29 mouse cellular contexts compared by ENCODE assay signal in genomic region chr4:89286566-89286965, GRCm38 (mm10). TPM values are rescaled to one million over a fixed set of nuclear protein-coding genes. Genes with fewer than 3 reads are reported as not detected.
A peak's percentile ranks its signal among the peaks of the same experiment; 100 is the strongest.
DNase-seq lines count a peak whose midpoint lies in the region; ATAC-seq lines count a peak whose summit lies in the region.
"Had no signal": no experiment of that assay in that cellular context is flagged by ENCODE, and none has a peak within 500 bp of the region (broad histone marks: within the 10 kb centered on the region; RNA-seq: fewer than 3 reads in every experiment).

No protein-coding gene starts in this region.

- peak; percentile 29 to 68 for DNase-seq in adrenal gland, adult (ENCODE audit: inconsistent age in 2 of 2, low spot score in 1 of 2)
- no peak for DNase-seq in adrenal gland, postnatal 14 days
- DNase-seq in neural tube, embryonic 10.5 days (ENCODE audit: extremely low spot score, low spot score) = peak; percentile 13
- peak; percentile 74 for DNase-seq in adipocyte (ENCODE audit: low spot score)
- DNase-seq in testis, postnatal 14 days (ENCODE audit: low spot score) = no peak
- DNase-seq: adrenal gland, adult 8-10 months; adrenal gland, postnatal 36 days; cerebellum, adult 18-20 months; cerebellum, adult 9-11 months; cerebellum, postnatal 25 days; gastrocnemius, postnatal 25 days; heart, adult 18-20 months; heart, postnatal 10 days; heart, postnatal 36 days had no signal

- no peak overlapping the region for H3K4me2 ChIP-seq in neural tube, embryonic 15.5 days
- H3K4me2 ChIP-seq: embryonic facial prominence, embryonic 12.5 days; embryonic facial prominence, embryonic 15.5 days; forebrain, embryonic 12.5 days; forebrain, embryonic 15.5 days; heart, embryonic 12.5 days; heart, embryonic 15.5 days; hindbrain, embryonic 14.5 days had no signal

- no peak overlapping the region for H3K27ac ChIP-seq in neural tube, embryonic 15.5 days (replicated peaks)
- H3K27ac ChIP-seq: embryonic facial prominence, embryonic 12.5 days; embryonic facial prominence, embryonic 15.5 days; forebrain, embryonic 12.5 days; forebrain, embryonic 15.5 days; heart, embryonic 15.5 days; hindbrain, embryonic 14.5 days had no signal

- H3K9me3 ChIP-seq in neural tube, embryonic 15.5 days (replicated peaks) = no peaks in the 10 kb centered on the region
- H3K9me3 ChIP-seq: embryonic facial prominence, embryonic 12.5 days; embryonic facial prominence, embryonic 15.5 days; forebrain, embryonic 12.5 days; forebrain, embryonic 15.5 days; heart, embryonic 12.5 days; heart, embryonic 15.5 days had no signal

- no peaks in the 10 kb centered on the region for H3K36me3 ChIP-seq in neural tube, embryonic 15.5 days
- H3K36me3 ChIP-seq: embryonic facial prominence, embryonic 12.5 days; embryonic facial prominence, embryonic 15.5 days; forebrain, embryonic 12.5 days; forebrain, embryonic 15.5 days; heart, embryonic 12.5 days; heart, embryonic 15.5 days had no signal

- no peak for ATAC-seq in neural tube, embryonic 15.5 days (ENCODE audit: low FRiP score)
- ATAC-seq: forebrain, embryonic 15.5 days; intestine, postnatal 0 days; Patski had no signal

- H3K9ac ChIP-seq in neural tube, embryonic 15.5 days (replicated peaks) = no peak overlapping the region
- H3K9ac ChIP-seq: embryonic facial prominence, embryonic 12.5 days; embryonic facial prominence, embryonic 15.5 days; forebrain, embryonic 12.5 days; forebrain, embryonic 15.5 days; heart, embryonic 12.5 days; heart, embryonic 15.5 days; hindbrain, embryonic 14.5 days had no signal

- H3K4me1 ChIP-seq in neural tube, embryonic 15.5 days = no peaks in the 10 kb centered on the region

- H3K27me3 ChIP-seq in neural tube, embryonic 15.5 days (replicated peaks) = peaks cover 84% of the 10 kb centered on the region
- H3K27me3 ChIP-seq: Patski had no signal

- H3K4me3 ChIP-seq in neural tube, embryonic 15.5 days (replicated peaks) = no peak overlapping the region
- H3K4me3 ChIP-seq: embryonic facial prominence, embryonic 12.5 days; embryonic facial prominence, embryonic 15.5 days; forebrain, embryonic 12.5 days; forebrain, embryonic 15.5 days; heart, embryonic 12.5 days; heart, embryonic 15.5 days had no signal

- WGBS in neural tube, embryonic 15.5 days = 0% methylated on average over 1 of the region's 1 CpGs

RNA-seq across cellular contexts. Expression of gene Cdkn2a, which starts 7.9 kb away (rescaled TPM):
- total RNA-seq in adrenal gland, postnatal 14 days (2021) = 2.1 and 2.2 TPM in 2 replicates
- not detected in 2 replicates for polyA plus RNA-seq in neural tube, embryonic 15.5 days (2015; fragmentation: Nextera tagmentation; extraction: Ambion mirVana)
- total RNA-seq: common myeloid progenitor, adult 5-6 weeks; gastrocnemius, postnatal 25 days; heart, postnatal 36 days had no signal
- polyA plus RNA-seq: C2C12; CD4-positive, CD25-positive, alpha-beta regulatory T cell, adult 4 months; embryonic facial prominence, embryonic 12.5 days; embryonic facial prominence, embryonic 15.5 days; forebrain, embryonic 12.5 days; forebrain, embryonic 15.5 days; heart, embryonic 12.5 days; heart, embryonic 15.5 days; hindbrain, embryonic 11.5 days; hindbrain, embryonic 14.5 days; intestine, embryonic 14.5 days; intestine, postnatal 0 days had no signal

RNA-seq across cellular contexts. Expression of gene Cdkn2b, which starts 24.3 kb away (rescaled TPM):
- 3.0 and 3.8 TPM in 2 replicates for total RNA-seq in adrenal gland, postnatal 14 days (2021)
- 0.93 and 2.3 TPM in 2 replicates for polyA plus RNA-seq in neural tube, embryonic 15.5 days (2015; fragmentation: Nextera tagmentation; extraction: Ambion mirVana)
- total RNA-seq: common myeloid progenitor, adult 5-6 weeks had no signal
- polyA plus RNA-seq: C2C12 had no signal

Comparison
In these comparisons a context has a peak if more than half of its experiments do, and no peak if none do; other contexts are left out.
1. DNase-seq: peak in adrenal gland, adult (2 of 2), neural tube, embryonic 10.5 days (single experiment) and adipocyte (single experiment); none in adrenal gland, postnatal 14 days (single experiment) and testis, postnatal 14 days (single experiment).